Mouse (Mus musculus): ENCODE results near the gene Trim40.

DNA sequence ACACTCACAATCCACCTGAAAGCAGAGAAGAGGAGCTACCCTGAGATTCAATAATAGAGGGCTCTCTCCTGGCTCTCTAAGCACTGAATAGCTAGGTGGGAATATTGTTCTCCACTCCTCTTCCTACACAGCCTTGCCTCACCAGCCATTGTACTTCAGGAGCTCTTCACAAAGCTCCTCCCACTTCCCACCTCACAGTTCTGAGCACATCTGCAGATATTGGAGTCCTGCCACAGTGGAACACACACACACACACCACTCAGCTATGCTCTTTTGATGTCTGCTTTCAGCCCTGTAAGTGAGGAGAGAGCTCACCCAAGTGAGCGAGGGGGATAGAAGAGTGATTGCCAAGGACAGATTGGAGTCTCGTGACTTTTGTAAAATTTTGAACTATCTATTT, 6.6 kb downstream of the Trim40 start:
- no peak for TF ChIP-seq CTCF (conservative IDR thresholded peaks at IDR 0.05; ENCODE audit: insufficient read depth, insufficient read length, low read depth, low read length)
- no peak for TF ChIP-seq POLR2A (IDR thresholded peaks at IDR 0.05; ENCODE audit: low read depth, low read length)

All from kidney, adult 2 months (tissue).